Mouse (Mus musculus) limb, embryonic 11.5 days (tissue): ENCODE measurements around the gene Vps45. TPM values are rescaled to one million over a fixed set of nuclear protein-coding genes. Genes with fewer than 3 reads are reported as not detected.

Experiments used
- ATAC-seq: fragments of 200-750 bp; cut with Nextera tagmentation; 2 replicates; pipeline ENCODE4 v1.8.0; 2017; ENCODE audit warnings: low read depth; ENCODE audit not compliant: insufficient number of reproducible peaks, low FRiP score, low TSS enrichment
- DNase-seq: peaks from one replicate; pipeline ENCODE4 v3.0.0-alpha.2; 2015; ENCODE audit warnings: low spot score
- H3K27ac ChIP-seq: fragments of 300-500 bp; sonication (generic); replicated peaks from 2 replicates; pipeline ENCODE4 v1.5.1; 2014; ENCODE audit warnings: low read depth, mild to moderate bottlenecking, low read length
- H3K27me3 ChIP-seq: fragments of 300-500 bp; sonication (generic); 2 replicates; pipeline ENCODE4 v1.6.1; 2014; ENCODE audit warnings: mild to moderate bottlenecking, low read length, mixed read lengths; ENCODE audit not compliant: control insufficient read depth, insufficient read depth
- H3K36me3 ChIP-seq: fragments of 300-500 bp; sonication (generic); 2 replicates; pipeline ENCODE4 v1.6.1; 2014; ENCODE audit warnings: mild to moderate bottlenecking, low read length, moderate library complexity, mixed read lengths; ENCODE audit not compliant: control insufficient read depth, insufficient read depth
- H3K4me1 ChIP-seq: fragments of 300-500 bp; sonication (generic); 2 replicates; pipeline ENCODE4 v1.6.1; 2014; ENCODE audit warnings: low read length, mixed read lengths; ENCODE audit not compliant: control insufficient read depth, insufficient read depth
- H3K4me2 ChIP-seq: fragments of 300-500 bp; sonication (generic); 2 replicates; pipeline ENCODE4 v1.6.1; 2014; ENCODE audit warnings: low read depth, mild to moderate bottlenecking, moderate library complexity; ENCODE audit not compliant: severe bottlenecking
- H3K4me3 ChIP-seq: fragments of 300-500 bp; sonication (generic); 2 replicates; pipeline ENCODE4 v1.5.1; 2014; ENCODE audit warnings: low read depth, low read length
- H3K9ac ChIP-seq: fragments of 300-500 bp; sonication (generic); 2 replicates; pipeline ENCODE4 v1.6.1; 2014; ENCODE audit warnings: mild to moderate bottlenecking, low read length
- H3K9me3 ChIP-seq: fragments of 300-500 bp; sonication (generic); 2 replicates; pipeline ENCODE4 v1.6.1; 2016; ENCODE audit warnings: low read length; ENCODE audit not compliant: control insufficient read depth
- WGBS: fragments of 180-500 bp; shearing (Covaris S2); extraction: QIAGEN DNeasy Blood & Tissue Kit; methylation state at CpG from one replicate; pipeline ENCODE4 v1.1.7; 2014; 5-methylcytosine and 5-hydroxymethylcytosine counted together
- polyA plus RNA-seq: library from polyadenylated mRNA; unstranded; fragments of >200 nt; fragmentation: Nextera tagmentation; extraction: Ambion mirVana; gene quantifications from 2 replicates; pipeline ENCODE4 v1.2.1, GENCODE M21; 2014

Vps45 gene
- polyA plus RNA-seq, 1 experiment from 2014 or later: 19.5 TPM

GRCm38 (mm10) chr3:96012805-96013204, 45.5 kb downstream of the Vps45 start:
- Histone ChIP-seq H3K27ac (no peak overlapping the region), H3K4me1 (no peaks in the 10 kb centered on the region), H3K4me2 (no peak overlapping the region), H3K4me3 (no peak overlapping the region), H3K9ac (no peak overlapping the region), H3K36me3 (no peaks in the 10 kb centered on the region), H3K27me3 (no peaks in the 10 kb centered on the region), H3K9me3 (no peaks in the 10 kb centered on the region)
- WGBS: 78% methylated on average over 5 of the region's 5 CpGs
- ATAC-seq (no peak), DNase-seq (no peak)

- Histone ChIP-seq H3K9ac (no peak overlapping the region; the same call in 1 of the 2 replicates), H3K27me3 (no peaks in the 10 kb centered on the region), H3K9me3 (no peaks in the 10 kb centered on the region), H3K36me3 (no peaks in the 10 kb centered on the region), H3K4me2 (no peak overlapping the region), H3K4me3 (no peak overlapping the region), H3K4me1 (no peaks in the 10 kb centered on the region), H3K27ac (no peak overlapping the region)
- WGBS: 85% methylated on average over 6 of the region's 6 CpGs
- no peak for DNase-seq
- no peak for ATAC-seq
These were observed 49.8 kb downstream of the Vps45 start for GRCm38 (mm10) chr3:96008463-96008862.

DNA sequence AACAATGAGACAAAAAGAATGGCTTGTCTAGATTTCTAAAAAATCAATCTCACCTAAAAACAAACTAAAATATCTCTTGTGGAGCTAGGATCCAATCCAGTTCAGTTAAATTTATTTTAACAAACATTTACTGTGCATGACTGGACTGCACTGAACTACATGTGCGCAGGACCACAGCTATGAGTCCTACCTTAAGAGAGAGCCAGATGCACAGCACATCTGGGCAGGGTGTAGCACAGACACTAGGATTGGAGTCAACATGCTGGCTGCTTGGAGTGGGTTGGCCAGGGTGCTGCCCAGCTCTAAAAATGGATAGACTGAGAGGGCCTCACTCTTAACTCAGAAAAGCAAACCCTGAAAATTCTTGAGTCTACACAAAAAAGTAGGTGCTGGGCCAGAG, 56.7 kb downstream of the Vps45 start:
- Histone ChIP-seq H3K4me1 (peaks cover 13% of the 10 kb centered on the region; the same call in 1 of the 2 replicates), H3K36me3 (no peaks in the 10 kb centered on the region), H3K27me3 (no peaks in the 10 kb centered on the region), H3K4me2 (no peak overlapping the region), H3K4me3 (no peak overlapping the region), H3K9me3 (no peaks in the 10 kb centered on the region), H3K27ac (no peak overlapping the region), H3K9ac (no peak overlapping the region)
- WGBS: 95% methylated on average over 1 of the region's 1 CpGs
- DNase-seq (no peak), ATAC-seq (no peak)

DNA sequence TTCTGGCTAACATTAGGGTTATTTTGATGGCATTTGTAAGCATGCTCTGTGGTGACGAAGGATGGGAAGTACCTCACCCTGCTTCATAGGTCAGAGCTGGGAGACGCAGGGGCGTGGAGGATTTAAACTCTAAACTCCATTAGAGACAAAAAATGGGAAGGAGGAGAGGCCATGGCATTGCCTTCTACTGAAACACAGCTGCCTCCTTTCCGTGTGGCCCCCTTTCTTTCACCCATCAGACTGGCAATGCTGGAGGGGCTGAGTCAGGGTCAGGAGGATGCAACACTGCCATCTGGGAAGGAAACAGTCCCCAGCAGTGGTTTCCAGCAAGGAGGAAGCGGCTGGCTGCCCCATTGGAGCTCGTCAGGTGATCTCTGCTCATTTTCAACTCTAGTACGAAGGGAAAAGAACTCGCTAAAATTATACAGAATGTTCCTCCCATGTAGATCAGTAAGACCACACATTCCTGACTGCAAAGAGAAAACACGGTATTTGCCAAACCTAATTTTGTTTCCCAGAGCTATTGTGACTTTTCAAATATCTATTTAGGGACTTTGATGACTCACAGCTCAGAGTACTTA, 57.3 kb downstream of the Vps45 start:
- 69% methylated on average over 9 of the region's 9 CpGs for WGBS
- no peak overlapping the region for H3K4me2 ChIP-seq
- H3K27ac ChIP-seq: no peak overlapping the region

GRCm38 (mm10) chr3:96000080-96000632, 58.1 kb downstream of the Vps45 start:
- Histone ChIP-seq H3K9ac (no peak overlapping the region), H3K27ac (no peak overlapping the region), H3K36me3 (no peaks in the 10 kb centered on the region), H3K4me2 (no peak overlapping the region), H3K9me3 (no peaks in the 10 kb centered on the region), H3K4me1 (peaks cover 13% of the 10 kb centered on the region; the same call in 1 of the 2 replicates), H3K27me3 (no peaks in the 10 kb centered on the region), H3K4me3 (no peak overlapping the region)
- no peak for DNase-seq
- 89% methylated on average over 14 of the region's 14 CpGs for whole genome bisulfite sequencing
- ATAC-seq: no peak

More for the DNA sequence above, 57.3 kb downstream of the Vps45 start:
- H3K9ac ChIP-seq: no peak overlapping the region
- H3K9me3 ChIP-seq: no peaks in the 10 kb centered on the region
- H3K4me3 ChIP-seq: no peak overlapping the region
- DNase-seq (no peak), ATAC-seq (no peak)
- no peaks in the 10 kb centered on the region for H3K36me3 ChIP-seq
- peaks cover 13% of the 10 kb centered on the region; the same call in 1 of the 2 replicates for H3K4me1 ChIP-seq
- H3K27me3 ChIP-seq: no peaks in the 10 kb centered on the region

- no peak for ATAC-seq
- Histone ChIP-seq H3K27ac (no peak overlapping the region), H3K9ac (no peak overlapping the region), H3K4me3 (no peak overlapping the region), H3K4me2 (no peak overlapping the region), H3K9me3 (no peaks in the 10 kb centered on the region), H3K36me3 (no peaks in the 10 kb centered on the region), H3K27me3 (no peaks in the 10 kb centered on the region), H3K4me1 (peaks cover 13% of the 10 kb centered on the region; the same call in 1 of the 2 replicates)
- DNase-seq: no peak
- WGBS: 90% methylated on average over 12 of the region's 12 CpGs
These were observed 58.8 kb downstream of the Vps45 start for GRCm38 (mm10) chr3:95999308-96000079.

DNA sequence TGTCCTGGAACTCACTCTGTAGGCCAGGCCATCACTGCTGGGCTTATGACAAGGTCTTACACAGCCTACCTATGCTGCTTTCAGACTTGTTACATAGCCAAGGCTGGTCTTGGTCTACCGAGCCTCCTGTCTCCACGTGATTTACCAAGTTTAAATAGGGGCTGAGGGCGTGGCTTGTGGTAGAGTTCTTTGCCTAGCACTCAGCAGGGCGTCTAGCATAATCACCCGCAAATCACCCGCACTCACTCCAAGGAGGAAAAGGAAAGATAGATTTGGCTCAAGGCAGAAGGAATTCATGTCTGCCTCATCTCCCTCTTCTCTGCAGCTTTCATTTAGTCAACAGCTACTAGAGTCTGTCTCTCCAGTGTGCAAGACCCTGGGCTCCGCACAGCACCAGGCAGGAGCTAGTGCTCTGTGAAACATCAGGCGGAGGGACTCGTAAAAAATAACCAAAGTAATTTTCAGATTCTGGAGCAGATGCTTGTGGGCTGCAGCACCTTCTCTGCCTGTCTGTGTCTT, 61.0 kb downstream of the Vps45 start:
- H3K4me1 ChIP-seq: peaks cover 27% of the 10 kb centered on the region

DNA sequence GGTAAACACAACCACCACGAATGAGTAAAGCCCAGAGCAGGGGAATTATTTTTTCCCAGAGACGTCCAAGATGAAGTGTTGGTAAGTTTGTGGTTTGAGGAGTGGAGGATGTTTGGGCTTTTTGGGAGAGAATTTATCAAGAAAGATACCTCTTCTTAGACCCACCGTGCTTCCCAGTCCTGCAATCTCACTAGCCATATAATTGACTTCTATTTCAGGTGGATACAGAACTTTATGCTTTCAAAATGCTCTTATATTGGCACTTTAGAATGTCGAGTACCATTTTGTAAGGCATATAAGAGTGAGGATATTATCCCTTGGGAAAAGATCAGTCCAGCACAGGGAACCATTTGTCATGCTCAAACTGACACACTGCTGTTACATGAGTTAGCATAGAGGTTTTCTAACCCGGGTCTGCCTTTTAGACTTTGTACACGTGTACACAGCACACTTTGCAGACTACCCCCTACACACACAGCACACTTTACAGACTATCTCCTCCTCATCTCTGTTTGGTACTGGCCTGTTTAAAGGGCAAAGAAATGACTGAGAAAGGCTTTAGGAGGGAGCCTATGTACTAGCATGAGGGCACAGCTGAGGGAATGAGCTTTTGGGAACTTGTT, 61.7 kb downstream of the Vps45 start:
- Histone ChIP-seq H3K9me3 (no peaks in the 10 kb centered on the region), H3K9ac (peak overlapping the region; percentile 100), H3K4me2 (peak overlapping the region; percentile 91), H3K4me3 (peak overlapping the region; percentile 90), H3K4me1 (peaks cover 27% of the 10 kb centered on the region), H3K27me3 (no peaks in the 10 kb centered on the region), H3K27ac (peak overlapping the region; percentile 99), H3K36me3 (peaks cover 3% of the 10 kb centered on the region; the same call in 1 of the 2 replicates)
- peak; percentile 31 for DNase-seq
- WGBS: 14% methylated on average over 6 of the region's 6 CpGs
- ATAC-seq: no peak

More for the DNA sequence above, 61.0 kb downstream of the Vps45 start:
- Histone ChIP-seq H3K4me2 (peak overlapping the region; percentile 91), H3K27me3 (no peaks in the 10 kb centered on the region), H3K27ac (peak overlapping the region; percentile 31; the same call in 1 of the 2 replicates), H3K36me3 (peaks cover 2% of the 10 kb centered on the region; the same call in 1 of the 2 replicates), H3K9me3 (no peaks in the 10 kb centered on the region), H3K9ac (no peak overlapping the region), H3K4me3 (peak overlapping the region; percentile 90)
- peak; percentile 49; the same call in 1 of the 2 replicates for ATAC-seq
- 6% methylated on average over 9 of the region's 9 CpGs for WGBS
- peak; percentile 66 for DNase-seq
